Mouse (Mus musculus) 3134 (cell line): Measurements from ENCODE around the gene Tmem41b.

Experiments used
- DNase-seq: peaks from one replicate; pipeline ENCODE4 v3.0.0-alpha.2; 2011; ENCODE audit warnings: low spot score; ENCODE audit not compliant: insufficient read length; ENCODE audit errors: extremely low read depth

The Tmem41b gene

GRCm38 (mm10) chr7:109929628-109930027, 57.1 kb downstream of the Tmem41b start:
- DNase-seq = no peak

DNA sequence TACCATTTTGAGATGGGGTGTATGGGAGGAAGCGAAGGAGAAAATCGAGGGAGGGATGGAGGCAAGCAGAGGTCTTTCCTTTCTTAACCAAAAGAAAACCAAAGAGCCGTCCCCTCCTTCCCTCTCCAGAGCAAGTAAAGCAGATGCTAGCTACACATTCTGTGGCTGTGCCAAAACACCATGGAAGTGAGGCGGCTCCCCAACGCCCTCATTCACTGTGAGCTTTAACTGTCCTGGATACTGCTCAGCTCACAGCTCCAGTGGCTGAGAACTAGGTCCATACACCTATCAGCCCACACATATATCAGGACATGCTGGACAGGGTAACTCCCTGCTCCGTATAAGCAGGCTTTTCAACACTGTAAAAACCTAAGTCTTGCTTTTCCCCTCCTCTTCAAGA, 58.4 kb downstream of the Tmem41b start:
- DNase-seq = no peak

DNA sequence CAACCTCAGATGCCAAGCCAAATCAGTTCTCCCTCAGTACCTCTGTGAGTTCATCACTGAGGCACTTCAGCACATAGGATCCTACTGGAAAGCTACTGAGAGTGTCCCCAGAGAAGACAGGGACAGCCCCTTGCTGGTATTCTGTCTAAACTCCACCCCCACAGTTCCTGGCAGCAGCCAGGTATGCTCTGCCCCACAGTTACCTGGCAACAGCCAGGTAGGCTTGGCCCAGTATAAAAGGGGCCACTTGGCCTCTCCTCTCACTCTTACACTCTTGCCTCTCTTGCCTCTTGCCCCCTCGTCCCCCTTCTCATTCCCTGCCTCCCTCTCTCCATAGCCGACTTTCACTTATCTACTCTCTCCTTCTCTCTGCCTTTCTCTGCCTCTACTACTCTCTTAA, 61.8 kb downstream of the Tmem41b start:
- no peak for DNase-seq

DNA sequence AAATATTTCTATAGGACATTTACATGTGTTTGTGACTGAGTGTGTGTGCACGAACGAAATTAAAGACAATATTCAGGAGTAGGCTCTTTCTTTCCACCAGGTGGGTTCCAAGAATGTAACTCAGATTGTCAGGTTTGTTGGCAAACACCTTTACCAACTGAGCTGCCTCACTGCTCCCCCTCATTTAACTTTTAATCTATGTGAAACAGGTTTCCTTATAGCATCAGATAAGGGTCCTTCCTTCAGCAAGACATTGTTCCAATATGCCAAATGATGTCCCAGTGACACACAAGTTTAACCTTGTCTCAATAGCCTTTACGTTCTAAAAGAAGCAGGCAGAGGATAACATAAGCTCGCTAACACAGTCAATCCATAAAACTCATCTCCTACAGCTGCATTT, 63.8 kb downstream of the Tmem41b start:
- DNase-seq = no peak
